Mouse (Mus musculus): ENCODE data around the gene Vapa. TPM values are rescaled to one million over a fixed set of nuclear protein-coding genes. Genes with fewer than 3 reads are reported as not detected.

Gene Vapa
- polyA plus RNA-seq, 1 experiment from 2014 or later, result 174 TPM

DNA sequence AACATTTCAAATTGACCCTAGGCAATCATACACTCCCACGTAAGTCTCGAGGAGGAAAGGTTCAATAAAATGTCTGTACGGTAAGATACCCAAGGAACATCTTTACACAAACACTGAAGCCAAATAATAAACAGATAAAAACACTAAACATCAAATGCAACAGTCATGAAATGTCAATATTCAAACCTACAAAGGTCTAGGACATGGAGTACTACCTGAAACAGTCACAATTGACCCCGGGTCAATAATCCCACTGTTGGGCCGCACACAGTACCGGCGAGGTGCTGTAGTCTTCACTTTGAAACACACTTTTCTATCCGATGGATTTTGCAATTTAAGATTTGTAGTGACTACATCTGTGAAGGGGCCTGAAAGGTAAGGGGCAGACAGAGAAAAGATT, 18.7 kb downstream of the Vapa start:
- 92% methylated on average over 8 of the region's 8 CpGs for WGBS
- Histone ChIP-seq H3K9me3 (ENCODE audit: control insufficient read depth, low read length) (no peaks in the 10 kb centered on the region), H3K4me2 (ENCODE audit: low read depth, low read length) (no peak overlapping the region), H3K9ac (ENCODE audit: low read length) (no peak overlapping the region), H3K4me3 (ENCODE audit: low read length) (no peak overlapping the region), H3K36me3 (ENCODE audit: control insufficient read depth, insufficient read depth, low read length) (peaks cover 7% of the 10 kb centered on the region), H3K27me3 (ENCODE audit: control insufficient read depth, insufficient read depth, low read depth, low read length) (no peaks in the 10 kb centered on the region), H3K27ac (ENCODE audit: low read length) (no peak overlapping the region), H3K4me1 (replicated peaks; ENCODE audit: control insufficient read depth, insufficient read depth, low read length) (peaks cover 5% of the 10 kb centered on the region)
- no peak for ATAC-seq (ENCODE audit: low read depth)

- H3K4me1 ChIP-seq (replicated peaks; ENCODE audit: control insufficient read depth, insufficient read depth, low read length), result no peaks in the 10 kb centered on the region
- H3K4me3 ChIP-seq (ENCODE audit: low read length), result no peak overlapping the region
- no peaks in the 10 kb centered on the region for H3K9me3 ChIP-seq (ENCODE audit: control insufficient read depth, low read length)
- no peaks in the 10 kb centered on the region for H3K27me3 ChIP-seq (ENCODE audit: control insufficient read depth, insufficient read depth, low read depth, low read length)
- WGBS, result 87% methylated on average over 3 of the region's 3 CpGs
- ATAC-seq (ENCODE audit: low read depth), result no peak
- no peak overlapping the region for H3K27ac ChIP-seq (ENCODE audit: low read length)
- no peak overlapping the region for H3K9ac ChIP-seq (ENCODE audit: low read length)
- H3K36me3 ChIP-seq (ENCODE audit: control insufficient read depth, insufficient read depth, low read length), result peaks cover 5% of the 10 kb centered on the region
- H3K4me2 ChIP-seq (ENCODE audit: low read depth, low read length), result no peak overlapping the region
Measured at GRCm38 (mm10) chr17:65586892-65587291, 26.5 kb downstream of the Vapa start.

DNA sequence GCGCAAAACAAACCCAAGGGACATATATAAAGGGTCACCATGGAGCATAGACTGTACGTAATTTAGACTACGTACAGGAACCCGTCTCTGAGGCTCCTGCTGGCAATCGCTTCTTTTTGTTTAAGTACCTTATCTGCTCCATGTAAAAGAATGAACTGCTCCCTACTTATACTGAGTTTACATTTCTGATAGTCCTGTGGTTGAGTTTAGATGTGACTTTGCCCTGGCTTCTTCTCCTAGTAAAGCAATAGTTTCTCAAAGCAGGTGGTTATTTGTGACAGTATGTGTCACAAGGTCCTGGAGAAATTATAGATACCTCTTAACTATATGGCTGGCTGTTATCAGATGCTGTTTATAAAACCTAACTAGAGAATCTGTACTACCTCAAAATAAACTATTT, 31.9 kb downstream of the Vapa start:
- WGBS, result 86% methylated on average over 5 of the region's 5 CpGs
- no peaks in the 10 kb centered on the region for H3K9me3 ChIP-seq (ENCODE audit: control insufficient read depth, low read length)
- no peaks in the 10 kb centered on the region for H3K4me1 ChIP-seq (replicated peaks; ENCODE audit: control insufficient read depth, insufficient read depth, low read length)
- H3K4me2 ChIP-seq (ENCODE audit: low read depth, low read length), result no peak overlapping the region
- no peak overlapping the region for H3K4me3 ChIP-seq (ENCODE audit: low read length)
- no peak overlapping the region for H3K9ac ChIP-seq (ENCODE audit: low read length)
- H3K36me3 ChIP-seq (ENCODE audit: control insufficient read depth, insufficient read depth, low read length), result peaks cover 18% of the 10 kb centered on the region
- no peaks in the 10 kb centered on the region for H3K27me3 ChIP-seq (ENCODE audit: control insufficient read depth, insufficient read depth, low read depth, low read length)
- ATAC-seq (ENCODE audit: low read depth), result no peak
- H3K27ac ChIP-seq (ENCODE audit: low read length), result no peak overlapping the region

GRCm38 (mm10) chr17:65579766-65580165, 33.6 kb downstream of the Vapa start:
- no peak overlapping the region for H3K27ac ChIP-seq (ENCODE audit: low read length)
- no peak overlapping the region for H3K9ac ChIP-seq (ENCODE audit: low read length)
- H3K9me3 ChIP-seq (ENCODE audit: control insufficient read depth, low read length), result no peaks in the 10 kb centered on the region
- H3K27me3 ChIP-seq (ENCODE audit: control insufficient read depth, insufficient read depth, low read depth, low read length), result no peaks in the 10 kb centered on the region
- H3K4me3 ChIP-seq (ENCODE audit: low read length), result no peak overlapping the region
- 92% methylated on average over 7 of the region's 7 CpGs for WGBS
- peaks cover 18% of the 10 kb centered on the region for H3K36me3 ChIP-seq (ENCODE audit: control insufficient read depth, insufficient read depth, low read length)
- no peaks in the 10 kb centered on the region for H3K4me1 ChIP-seq (replicated peaks; ENCODE audit: control insufficient read depth, insufficient read depth, low read length)
- H3K4me2 ChIP-seq (ENCODE audit: low read depth, low read length), result no peak overlapping the region
- no peak for ATAC-seq (ENCODE audit: low read depth)

DNA sequence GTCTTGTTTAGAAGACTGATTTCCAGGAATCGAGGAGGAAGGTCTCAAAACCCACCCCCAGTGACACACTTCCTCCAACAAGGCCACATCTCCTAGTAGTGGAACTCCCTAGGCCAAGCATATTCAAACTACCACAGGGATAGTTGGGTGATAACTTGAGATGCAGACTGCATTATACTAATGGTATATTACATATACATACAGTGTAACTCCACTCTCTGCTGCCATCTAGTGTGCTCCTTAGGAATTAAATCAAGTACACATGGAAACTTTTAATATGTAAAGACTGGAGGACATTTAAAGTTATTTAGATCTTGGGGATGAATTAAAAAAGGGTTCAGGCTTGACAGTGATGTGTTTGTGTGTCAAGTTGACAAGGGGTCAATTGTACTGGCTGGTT, 38.0 kb downstream of the Vapa start:
- Histone ChIP-seq H3K36me3 (ENCODE audit: control insufficient read depth, insufficient read depth, low read length) (peaks cover 7% of the 10 kb centered on the region; the same call in 1 of the 2 replicates), H3K27me3 (ENCODE audit: control insufficient read depth, insufficient read depth, low read depth, low read length) (no peaks in the 10 kb centered on the region), H3K4me2 (ENCODE audit: low read depth, low read length) (no peak overlapping the region), H3K9me3 (ENCODE audit: control insufficient read depth, low read length) (no peaks in the 10 kb centered on the region), H3K27ac (ENCODE audit: low read length) (no peak overlapping the region), H3K9ac (ENCODE audit: low read length) (no peak overlapping the region), H3K4me1 (replicated peaks; ENCODE audit: control insufficient read depth, insufficient read depth, low read length) (no peaks in the 10 kb centered on the region; the same call in 1 of the 2 replicates), H3K4me3 (ENCODE audit: low read length) (no peak overlapping the region)
- 74% methylated on average over 1 of the region's 1 CpGs for whole genome bisulfite sequencing
- ATAC-seq (ENCODE audit: low read depth), result peak; percentile 45

DNA sequence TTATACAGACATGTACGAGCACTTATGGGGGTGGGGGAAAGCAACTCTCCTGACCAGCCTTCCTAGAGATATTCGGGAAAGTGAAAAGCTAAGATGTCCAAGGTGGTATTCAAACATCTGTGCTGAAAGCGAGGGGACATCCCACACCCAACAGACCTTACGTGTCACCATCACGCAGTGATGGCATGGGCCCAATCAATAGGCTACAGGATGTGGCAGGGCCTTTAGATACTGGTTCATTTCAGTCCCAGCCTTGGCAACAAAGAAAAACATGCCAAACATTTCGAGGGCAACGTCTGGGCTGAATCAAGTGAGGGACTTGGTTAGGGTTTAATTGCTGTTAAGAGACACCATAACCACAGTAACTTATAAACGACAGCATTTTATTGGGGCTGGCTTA, 38.5 kb downstream of the Vapa start:
- no peak for ATAC-seq (ENCODE audit: low read depth)
- H3K27ac ChIP-seq (ENCODE audit: low read length), result no peak overlapping the region
- no peak overlapping the region for H3K4me2 ChIP-seq (ENCODE audit: low read depth, low read length)
- WGBS, result 74% methylated on average over 8 of the region's 8 CpGs
- H3K4me1 ChIP-seq (replicated peaks; ENCODE audit: control insufficient read depth, insufficient read depth, low read length), result no peaks in the 10 kb centered on the region; the same call in 1 of the 2 replicates
- H3K9me3 ChIP-seq (ENCODE audit: control insufficient read depth, low read length), result no peaks in the 10 kb centered on the region
- H3K27me3 ChIP-seq (ENCODE audit: control insufficient read depth, insufficient read depth, low read depth, low read length), result no peaks in the 10 kb centered on the region
- no peak overlapping the region for H3K9ac ChIP-seq (ENCODE audit: low read length)
- peaks cover 5% of the 10 kb centered on the region; the same call in 1 of the 2 replicates for H3K36me3 ChIP-seq (ENCODE audit: control insufficient read depth, insufficient read depth, low read length)
- no peak overlapping the region for H3K4me3 ChIP-seq (ENCODE audit: low read length)

GRCm38 (mm10) chr17:65571866-65572265, 41.5 kb downstream of the Vapa start:
- 72% methylated on average over 9 of the region's 9 CpGs for WGBS
- Histone ChIP-seq H3K9ac (ENCODE audit: low read length) (no peak overlapping the region), H3K27me3 (ENCODE audit: control insufficient read depth, insufficient read depth, low read depth, low read length) (no peaks in the 10 kb centered on the region), H3K27ac (ENCODE audit: low read length) (no peak overlapping the region), H3K9me3 (ENCODE audit: control insufficient read depth, low read length) (no peaks in the 10 kb centered on the region), H3K4me2 (ENCODE audit: low read depth, low read length) (no peak overlapping the region), H3K4me3 (ENCODE audit: low read length) (no peak overlapping the region), H3K4me1 (replicated peaks; ENCODE audit: control insufficient read depth, insufficient read depth, low read length) (no peaks in the 10 kb centered on the region; the same call in 1 of the 2 replicates), H3K36me3 (ENCODE audit: control insufficient read depth, insufficient read depth, low read length) (no peaks in the 10 kb centered on the region)
- ATAC-seq (ENCODE audit: low read depth), result no peak

GRCm38 (mm10) chr17:65571466-65571865, 41.9 kb downstream of the Vapa start:
- Histone ChIP-seq H3K9ac (ENCODE audit: low read length) (no peak overlapping the region), H3K27ac (ENCODE audit: low read length) (no peak overlapping the region), H3K4me3 (ENCODE audit: low read length) (no peak overlapping the region), H3K9me3 (ENCODE audit: control insufficient read depth, low read length) (no peaks in the 10 kb centered on the region), H3K4me2 (ENCODE audit: low read depth, low read length) (no peak overlapping the region), H3K36me3 (ENCODE audit: control insufficient read depth, insufficient read depth, low read length) (no peaks in the 10 kb centered on the region), H3K4me1 (replicated peaks; ENCODE audit: control insufficient read depth, insufficient read depth, low read length) (no peaks in the 10 kb centered on the region; the same call in 1 of the 2 replicates), H3K27me3 (ENCODE audit: control insufficient read depth, insufficient read depth, low read depth, low read length) (no peaks in the 10 kb centered on the region)
- no peak for ATAC-seq (ENCODE audit: low read depth)
- 59% methylated on average over 8 of the region's 8 CpGs for WGBS

DNA sequence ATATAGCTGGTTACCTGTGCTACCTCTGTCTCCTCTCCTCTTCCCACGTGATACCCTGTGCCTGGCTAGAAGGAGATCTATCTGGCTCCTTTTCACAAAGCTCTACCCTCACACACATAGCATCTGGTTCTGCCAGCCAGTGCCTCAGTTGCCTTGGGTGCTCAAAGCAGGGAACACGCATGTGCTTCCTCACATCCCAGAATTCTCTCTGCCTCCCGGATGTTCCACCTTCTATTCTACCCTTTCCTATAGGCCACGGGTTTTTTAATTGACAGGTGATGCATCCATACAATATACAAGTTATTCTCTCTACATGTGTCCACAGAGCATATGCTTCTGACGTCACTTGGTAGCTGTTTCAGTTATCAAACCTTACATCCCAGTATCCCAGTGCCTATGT, 49.2 kb downstream of the Vapa start:
- Histone ChIP-seq H3K4me2 (ENCODE audit: low read depth, low read length) (no peak overlapping the region), H3K4me3 (ENCODE audit: low read length) (no peak overlapping the region), H3K4me1 (replicated peaks; ENCODE audit: control insufficient read depth, insufficient read depth, low read length) (no peaks in the 10 kb centered on the region; the same call in 1 of the 2 replicates), H3K9me3 (ENCODE audit: control insufficient read depth, low read length) (no peaks in the 10 kb centered on the region), H3K27ac (ENCODE audit: low read length) (no peak overlapping the region), H3K9ac (ENCODE audit: low read length) (no peak overlapping the region), H3K36me3 (ENCODE audit: control insufficient read depth, insufficient read depth, low read length) (no peaks in the 10 kb centered on the region), H3K27me3 (ENCODE audit: control insufficient read depth, insufficient read depth, low read depth, low read length) (no peaks in the 10 kb centered on the region)
- no peak for ATAC-seq (ENCODE audit: low read depth)
- WGBS, result 72% methylated on average over 5 of the region's 5 CpGs

- Histone ChIP-seq H3K9ac (ENCODE audit: low read length) (no peak overlapping the region), H3K27me3 (ENCODE audit: control insufficient read depth, insufficient read depth, low read depth, low read length) (no peaks in the 10 kb centered on the region), H3K9me3 (ENCODE audit: control insufficient read depth, low read length) (no peaks in the 10 kb centered on the region), H3K4me2 (ENCODE audit: low read depth, low read length) (no peak overlapping the region), H3K36me3 (ENCODE audit: control insufficient read depth, insufficient read depth, low read length) (no peaks in the 10 kb centered on the region), H3K27ac (ENCODE audit: low read length) (no peak overlapping the region), H3K4me1 (replicated peaks; ENCODE audit: control insufficient read depth, insufficient read depth, low read length) (no peaks in the 10 kb centered on the region; the same call in 1 of the 2 replicates), H3K4me3 (ENCODE audit: low read length) (no peak overlapping the region)
- 43% methylated on average over 6 of the region's 6 CpGs for WGBS
- no peak for ATAC-seq (ENCODE audit: low read depth)
Measured at GRCm38 (mm10) chr17:65563345-65563744, 50.0 kb downstream of the Vapa start.

Measured in lung, embryonic 16.5 days (tissue).